Mouse (Mus musculus) frontal cortex, adult 2 months (tissue): ENCODE results near the gene Cnr2. TPM values are rescaled to one million over a fixed set of nuclear protein-coding genes. Genes with fewer than 3 reads are reported as not detected.

ENCODE experiments used
- DNase-seq, 2 experiments: peaks; one replicate each; pipeline ENCODE4 v3.0.0; 2022; ENCODE audit warnings: low spot score in 1 of 2; ENCODE audit errors: extremely low spot score in 1 of 2
- polyA plus RNA-seq: library from polyadenylated mRNA; depleted of rRNA; stranded (reverse); fragments of >200 nt; gene quantifications from 2 replicates; pipeline ENCODE4 v1.2.3, GENCODE M21; 2012

The Cnr2 gene
- polyA plus RNA-seq, 1 experiment: 0.14 TPM

GRCm38 (mm10) chr4:135875991-135876582, 19.1 kb upstream of the Cnr2 start:
- DNase-seq: no peak

GRCm38 (mm10) chr4:135876583-135877020, 18.6 kb upstream of the Cnr2 start:
- DNase-seq: peak; percentile 71 to 85

GRCm38 (mm10) chr4:135877742-135878141, 17.5 kb upstream of the Cnr2 start:
- DNase-seq: peak in 1 of 2 experiments; percentile 51

GRCm38 (mm10) chr4:135879021-135879420, 16.2 kb upstream of the Cnr2 start:
- DNase-seq: no peak

GRCm38 (mm10) chr4:135880018-135880417, 15.2 kb upstream of the Cnr2 start:
- DNase-seq: no peak

- DNase-seq: no peak
Measured at GRCm38 (mm10) chr4:135880576-135880975, 14.6 kb upstream of the Cnr2 start.

- DNase-seq: no peak
Measured at GRCm38 (mm10) chr4:135882023-135882422, 13.2 kb upstream of the Cnr2 start.

- no peak for DNase-seq
Measured at GRCm38 (mm10) chr4:135883401-135883851, 11.8 kb upstream of the Cnr2 start.

GRCm38 (mm10) chr4:135883881-135884516, 11.2 kb upstream of the Cnr2 start:
- no peak for DNase-seq

- DNase-seq: no peak
Measured at GRCm38 (mm10) chr4:135884531-135884930, 10.7 kb upstream of the Cnr2 start.

- DNase-seq: no peak
Measured at GRCm38 (mm10) chr4:135885676-135886075, 9.5 kb upstream of the Cnr2 start.

- DNase-seq: no peak
Measured at GRCm38 (mm10) chr4:135886184-135886583, 9.0 kb upstream of the Cnr2 start.

- no peak for DNase-seq
Measured at GRCm38 (mm10) chr4:135888448-135889057, 6.6 kb upstream of the Cnr2 start.

GRCm38 (mm10) chr4:135889146-135889883, 5.9 kb upstream of the Cnr2 start:
- DNase-seq: no peak

- peak in 1 of 2 experiments; percentile 79 for DNase-seq
Measured at GRCm38 (mm10) chr4:135889884-135890283, 5.3 kb upstream of the Cnr2 start.

GRCm38 (mm10) chr4:135891539-135891938, 3.7 kb upstream of the Cnr2 start:
- no peak for DNase-seq

GRCm38 (mm10) chr4:135892884-135893283, 2.3 kb upstream of the Cnr2 start:
- DNase-seq: no peak

GRCm38 (mm10) chr4:135896157-135896556, 963 bp downstream of the Cnr2 start:
- DNase-seq: no peak

GRCm38 (mm10) chr4:135898380-135899049, 3.3 kb downstream of the Cnr2 start:
- DNase-seq: no peak

GRCm38 (mm10) chr4:135899050-135899448, 3.9 kb downstream of the Cnr2 start:
- no peak for DNase-seq

GRCm38 (mm10) chr4:135900008-135900407, 4.8 kb downstream of the Cnr2 start:
- DNase-seq: no peak
